Mouse (Mus musculus): Measurements from ENCODE around the gene C2cd4a. TPM values are rescaled to one million over a fixed set of nuclear protein-coding genes. Genes with fewer than 3 reads are reported as not detected.

The C2cd4a gene
- polyA plus RNA-seq, 1 experiment: 0.48 TPM

GRCm38 (mm10) chr9:67834535-67834934 is 2.4 kb upstream of the C2cd4a start:
- no peak for DNase-seq (ENCODE audit: low spot score)

DNA sequence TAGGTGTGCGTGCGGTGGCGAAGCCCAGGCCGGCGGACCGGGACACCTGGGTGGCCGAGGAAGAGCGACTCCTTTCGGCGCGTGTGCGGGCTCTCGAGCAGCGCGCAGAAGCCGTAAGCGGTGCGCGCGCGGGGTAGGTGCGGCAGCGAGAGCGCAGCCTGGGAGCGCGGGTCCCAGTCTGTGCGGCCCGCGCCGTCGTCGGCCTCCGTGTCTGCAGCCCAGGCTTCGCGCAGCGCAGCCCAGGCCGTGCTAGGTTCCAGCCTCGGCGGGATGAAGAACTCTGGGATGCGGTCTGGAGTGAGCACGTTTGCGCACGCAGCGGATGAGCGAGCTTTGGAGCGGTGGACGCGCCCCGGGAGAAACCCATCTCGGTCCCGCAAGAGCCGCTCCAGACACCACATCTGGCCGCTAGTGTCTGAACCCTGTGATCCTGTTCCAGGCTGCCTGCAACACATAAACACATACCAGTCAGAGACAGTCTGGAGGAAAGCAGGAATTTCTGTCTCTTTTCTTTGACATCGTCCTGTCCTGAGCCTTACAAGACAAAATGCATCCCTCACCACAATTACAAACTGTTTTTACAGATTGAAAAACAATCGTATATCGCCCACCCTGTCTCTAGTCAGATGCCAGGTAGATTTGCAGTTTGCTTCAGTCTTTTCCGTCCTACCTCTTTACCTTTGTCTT is 628 bp downstream of the C2cd4a start:
- DNase-seq (ENCODE audit: low spot score): no peak

- peak; percentile 26 for DNase-seq (ENCODE audit: low spot score)
Measured at GRCm38 (mm10) chr9:67830411-67831358, 1.4 kb downstream of the C2cd4a start.

DNA sequence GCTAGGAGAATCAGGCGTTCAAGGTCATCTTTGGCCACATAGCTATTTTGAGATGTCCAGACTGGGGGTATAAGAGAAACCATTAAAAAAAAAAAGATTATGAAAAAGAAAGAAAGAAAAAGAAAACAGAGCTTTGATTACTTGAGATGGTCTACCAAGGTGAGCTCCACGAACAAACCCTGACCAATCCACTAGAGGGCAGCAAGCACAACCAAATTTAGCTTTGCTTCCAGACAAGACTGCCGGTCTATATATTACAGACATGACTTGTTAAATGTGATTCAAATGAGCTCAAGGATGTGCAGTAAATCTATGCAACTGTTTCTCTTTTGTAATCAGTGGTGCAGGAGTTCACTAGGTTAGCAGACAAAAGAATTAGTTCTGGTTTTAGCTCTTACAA is 3.9 kb downstream of the C2cd4a start:
- DNase-seq (ENCODE audit: low spot score): no peak

DNA sequence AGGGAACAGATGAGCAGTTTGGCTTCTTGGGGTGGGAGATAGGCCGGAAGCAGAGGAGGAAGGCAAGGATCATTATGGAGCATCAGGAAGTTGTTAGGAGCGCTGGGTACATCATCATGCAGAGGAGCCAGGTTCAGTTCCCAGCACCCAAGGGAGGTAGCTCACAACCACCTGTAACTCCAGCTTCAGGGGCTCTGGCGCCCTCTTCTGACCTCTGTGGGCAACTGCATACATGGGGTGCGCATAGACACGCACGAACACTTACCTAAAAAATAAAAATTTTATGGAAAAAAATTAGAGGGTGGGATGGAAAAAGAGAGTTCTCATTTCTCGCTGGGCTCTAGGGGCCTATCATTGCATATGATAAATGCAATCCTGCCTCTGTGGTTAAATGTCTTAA is 6.6 kb downstream of the C2cd4a start:
- DNase-seq (ENCODE audit: low spot score): no peak

DNA sequence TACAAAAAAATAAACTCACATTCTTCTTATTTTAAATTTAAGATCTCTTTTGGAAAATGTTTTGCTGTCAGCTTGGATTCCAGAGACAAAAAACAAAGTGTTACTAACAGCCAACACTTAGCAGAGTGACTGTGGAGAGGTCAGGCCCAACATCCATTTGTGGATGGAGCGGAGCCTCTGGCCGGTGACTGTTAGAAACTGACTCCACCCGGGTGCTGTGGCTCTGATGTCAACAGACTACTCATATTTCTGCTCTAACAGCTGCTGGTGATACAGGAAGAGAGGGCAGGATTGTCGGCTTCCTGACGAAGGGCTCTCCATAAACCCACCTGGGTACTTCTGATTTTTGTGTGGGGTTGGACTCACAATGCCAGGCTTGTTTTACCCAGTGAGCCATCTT is 9.0 kb downstream of the C2cd4a start:
- no peak for DNase-seq (ENCODE audit: low spot score)

DNA sequence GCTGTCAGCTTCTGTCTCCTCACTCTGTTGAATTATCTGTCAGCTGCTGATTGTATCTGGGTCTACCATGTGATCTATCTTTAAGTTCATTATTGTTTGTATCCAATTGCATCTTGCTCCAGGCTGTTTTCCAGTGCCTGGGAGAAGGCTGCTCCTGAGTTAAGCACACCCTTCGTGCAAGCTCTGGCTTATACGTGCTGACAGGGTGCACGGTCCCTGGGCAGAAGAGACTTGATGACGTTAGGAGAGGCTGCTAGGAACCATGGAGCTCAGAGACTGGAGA is 13.5 kb downstream of the C2cd4a start:
- DNase-seq (ENCODE audit: low spot score): no peak

DNA sequence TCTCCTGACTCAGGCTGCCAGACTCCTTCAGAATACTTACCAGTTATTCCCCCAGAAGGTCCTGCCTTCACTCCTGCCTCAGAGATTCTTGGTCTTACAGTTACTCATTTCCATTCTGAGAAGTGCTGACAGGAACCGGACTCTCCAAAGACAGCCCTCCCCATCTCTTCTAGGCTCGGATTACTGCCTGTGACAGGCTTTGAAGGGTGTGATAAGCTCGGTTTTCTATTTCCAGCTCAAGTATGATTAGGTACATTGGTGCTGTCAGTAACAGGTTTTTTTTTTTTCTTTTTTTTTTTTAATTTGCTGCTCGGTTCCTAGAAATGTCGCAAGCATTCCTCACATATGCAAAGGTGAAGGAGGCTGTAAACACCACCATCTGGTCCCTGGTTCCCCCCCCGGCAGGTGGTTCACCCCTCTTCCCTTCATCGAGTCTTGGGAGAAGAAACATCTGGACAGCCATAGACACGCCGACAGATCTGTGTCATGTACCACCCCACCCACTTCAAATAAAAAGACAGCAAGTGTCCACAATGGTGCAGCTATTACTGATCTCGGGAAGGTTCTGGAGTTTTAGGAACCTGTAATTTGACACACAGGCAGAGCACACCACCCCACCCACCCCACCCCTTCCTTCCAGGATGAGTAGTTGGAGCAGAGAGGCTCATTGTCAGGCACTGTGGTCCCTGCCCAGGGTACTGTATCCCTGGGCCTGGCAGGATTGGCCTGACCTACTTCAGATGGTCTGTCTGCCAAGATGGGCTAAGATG is 14.0 kb downstream of the C2cd4a start:
- DNase-seq (ENCODE audit: low spot score): no peak

DNA sequence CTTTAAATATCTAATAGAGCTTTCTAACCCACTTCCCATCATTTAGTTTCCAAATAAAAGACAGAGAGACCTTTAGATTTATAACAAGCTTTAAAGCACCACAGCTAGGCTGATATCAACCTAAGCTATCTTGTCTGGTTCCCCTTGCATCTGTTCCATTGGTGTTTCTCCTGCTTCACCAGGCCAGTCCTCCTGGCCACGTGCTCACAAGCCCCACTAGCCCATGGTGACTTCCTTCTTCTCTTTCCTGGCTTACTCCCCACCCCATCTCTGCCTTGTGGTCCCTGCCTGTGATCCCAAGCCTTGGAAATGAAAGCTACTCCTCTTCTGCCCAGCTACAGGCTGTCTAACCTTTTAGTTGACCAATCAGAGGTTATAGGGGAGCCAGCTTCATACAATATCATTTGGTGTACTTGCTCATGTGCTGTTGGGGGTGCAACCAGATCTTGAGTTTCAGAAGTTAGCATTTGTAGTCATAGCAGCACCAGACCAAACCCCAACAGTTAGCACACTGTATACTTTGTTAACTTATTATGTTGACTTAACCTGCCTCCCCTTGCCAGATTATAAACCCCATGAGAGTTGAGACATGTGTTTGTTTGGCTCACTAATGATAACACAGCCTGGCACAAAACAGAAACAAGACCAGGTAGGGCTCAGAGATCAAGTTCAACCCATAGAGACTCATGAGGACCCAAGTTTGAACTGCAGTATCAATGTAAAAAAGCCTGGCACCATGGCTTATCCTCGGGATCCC is 15.8 kb downstream of the C2cd4a start:
- no peak for DNase-seq (ENCODE audit: low spot score)

GRCm38 (mm10) chr9:67813665-67814337 is 18.3 kb downstream of the C2cd4a start:
- no peak for DNase-seq (ENCODE audit: low spot score)

- DNase-seq (ENCODE audit: low spot score): no peak
Measured at GRCm38 (mm10) chr9:67813171-67813570, 19.0 kb downstream of the C2cd4a start.

DNA sequence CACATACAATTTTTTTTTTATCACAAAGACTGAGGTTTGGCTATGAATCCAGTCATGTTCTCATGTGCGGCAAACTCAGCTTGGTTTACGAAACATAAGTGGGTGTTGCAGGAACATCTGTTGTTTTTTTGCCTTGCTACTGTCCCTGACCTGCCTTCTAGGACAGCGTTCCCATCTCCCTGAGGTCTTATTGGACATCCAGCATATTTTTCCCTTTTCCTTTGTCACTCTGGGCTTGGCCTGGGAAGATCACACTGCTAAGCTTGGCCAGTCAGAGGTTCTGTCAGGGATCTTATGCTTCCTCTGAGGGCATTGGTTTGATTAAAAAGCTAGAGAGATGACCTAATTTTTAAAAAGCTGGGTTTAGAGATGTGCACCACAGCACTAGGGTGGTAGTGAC is 21.0 kb downstream of the C2cd4a start:
- DNase-seq (ENCODE audit: low spot score): no peak

GRCm38 (mm10) chr9:67810527-67810926 is 21.6 kb downstream of the C2cd4a start:
- DNase-seq (ENCODE audit: low spot score): no peak

DNA sequence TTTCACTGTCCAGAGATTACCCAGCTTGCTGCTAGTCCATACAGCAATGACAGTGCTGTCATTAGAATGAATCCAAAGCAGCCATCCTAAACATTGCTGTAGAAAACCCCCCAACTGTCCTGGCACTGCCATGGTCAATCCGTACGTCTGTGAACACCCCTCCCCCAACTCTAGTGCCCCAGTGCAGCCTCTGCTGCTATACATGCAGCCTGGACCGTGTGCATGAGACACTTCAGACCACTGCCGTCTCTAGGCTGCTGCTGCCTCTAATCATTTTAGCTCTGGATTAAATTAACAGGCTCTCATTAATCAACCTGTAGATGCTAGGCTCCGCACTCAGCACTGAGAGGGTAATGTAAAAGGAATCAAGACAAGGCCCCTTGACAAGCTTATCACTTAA is 25.1 kb downstream of the C2cd4a start:
- no peak for DNase-seq (ENCODE audit: low spot score)

GRCm38 (mm10) chr9:67802241-67802640 is 29.9 kb downstream of the C2cd4a start:
- DNase-seq (ENCODE audit: low spot score): no peak

GRCm38 (mm10) chr9:67799078-67799819 is 32.9 kb downstream of the C2cd4a start:
- no peak for DNase-seq (ENCODE audit: low spot score)

DNA sequence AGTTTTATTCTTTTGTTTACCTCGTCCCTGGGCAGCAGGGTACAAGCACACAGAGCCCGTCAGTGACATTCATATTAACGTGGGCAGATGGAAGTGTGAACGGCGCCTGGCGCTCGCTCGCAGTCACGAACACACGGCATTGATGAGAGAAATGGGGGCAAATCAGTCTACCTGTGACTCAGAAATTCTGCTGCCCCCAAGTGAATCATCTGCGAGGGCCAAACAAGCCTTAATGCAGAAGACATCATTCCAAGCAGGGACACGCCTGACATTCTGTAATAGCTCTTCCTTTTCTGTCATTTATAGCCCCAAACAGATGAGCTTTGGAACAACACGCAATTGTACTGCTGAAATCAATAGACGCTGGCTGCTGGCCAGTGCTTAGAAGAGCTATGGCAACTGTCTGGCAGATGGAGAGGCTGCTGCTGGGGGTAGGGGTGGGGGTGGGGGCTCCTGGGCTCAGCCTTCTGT is 36.9 kb downstream of the C2cd4a start:
- no peak for DNase-seq (ENCODE audit: low spot score)

DNA sequence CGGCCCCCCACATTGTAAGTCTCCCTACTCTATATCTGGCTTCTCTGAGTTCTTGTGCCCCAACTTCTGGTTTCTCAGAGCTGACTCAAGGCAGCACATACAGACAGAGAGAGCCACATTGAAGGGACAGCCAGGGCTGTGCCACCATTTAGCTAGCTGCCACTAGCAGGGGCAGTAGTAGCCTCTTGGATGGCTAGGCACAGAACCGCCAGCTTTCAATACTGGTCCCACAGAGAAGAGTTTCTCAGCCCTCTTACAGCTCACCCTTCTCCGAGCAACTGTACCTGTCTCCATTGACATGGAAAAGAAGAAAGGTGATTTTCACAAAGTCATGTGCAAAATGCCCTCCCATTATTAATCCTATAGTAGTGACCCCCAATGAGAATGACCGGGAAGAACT is 37.5 kb downstream of the C2cd4a start:
- no peak for DNase-seq (ENCODE audit: low spot score)

GRCm38 (mm10) chr9:67794216-67794615 is 37.9 kb downstream of the C2cd4a start:
- no peak for DNase-seq (ENCODE audit: low spot score)

GRCm38 (mm10) chr9:67793501-67793900 is 38.6 kb downstream of the C2cd4a start:
- DNase-seq (ENCODE audit: low spot score): no peak
